Mouse (Mus musculus) heart, adult 9 months (tissue): ENCODE data around the gene Xpnpep2.

Experiments used
- DNase-seq, 2 experiments: peaks; one replicate each; pipeline ENCODE4 v3.0.0; 2022; ENCODE audit warnings: low spot score in 2 of 2

Gene Xpnpep2

GRCm38 (mm10) chrX:48170368-48170767 lies 61.8 kb downstream of the Xpnpep2 start:
- no peak for DNase-seq

- no peak for DNase-seq
These were observed 73.3 kb downstream of the Xpnpep2 start for GRCm38 (mm10) chrX:48181844-48182243.

- no peak for DNase-seq
These were observed 76.2 kb downstream of the Xpnpep2 start for GRCm38 (mm10) chrX:48184703-48185102.
